Mouse (Mus musculus) E14TG2a.4 (cell line): ENCODE measurements at regions not wholly inside any gene's neighbourhood (a gene's known extent, or its start where the extent isn't known, plus 50 kb on each side); places are given as distances from the start of the nearest gene placed in this dataset.

Experiments
- CTCF ChIP-seq: conservative IDR thresholded peaks from 2 replicates; pipeline ENCODE4 v1.5.1; 2014; ENCODE audit warnings: low read length
- NANOG ChIP-seq: IDR thresholded peaks from 2 replicates; pipeline ENCODE4 v1.6.1; 2014; ENCODE audit warnings: borderline replicate concordance, low read length, mixed read lengths
- POU5F1 ChIP-seq: IDR thresholded peaks from 2 replicates; pipeline ENCODE4 v1.6.1; 2014; ENCODE audit warnings: low read length, borderline replicate concordance

- TF ChIP-seq CTCF (no peak), NANOG (no peak), POU5F1 (no peak)
Measured at GRCm38 (mm10) chr1:23202511-23203435, 100.7 kb upstream of the 4933415F23Rik start.
